In genomic region chr5:122263933-122264905, GRCm38 (mm10) we compare ENCODE assay signal across 8 mouse cellular contexts. TPM values are rescaled to one million over a fixed set of nuclear protein-coding genes. Genes with fewer than 3 reads are reported as not detected.
A peak's percentile ranks its signal among the peaks of the same experiment; 100 is the strongest.
DNase-seq lines count a peak whose midpoint lies in the region; ATAC-seq and TF ChIP-seq lines count a peak whose summit lies in the region.

TSS of gene Tctn1 (minus strand) at chr5:122264460.

- peaks cover 13% of the 10 kb centered on the region; the same call in 1 of the 2 replicates for H3K36me3 ChIP-seq in kidney, embryonic 14.5 days (ENCODE audit: control insufficient read depth, insufficient read depth, low read length)

- H3K4me1 ChIP-seq in bone marrow macrophage, adult 2 months (ENCODE audit: control insufficient read depth, insufficient read depth, low read length): peaks cover 8% of the 10 kb centered on the region
- H3K4me1 ChIP-seq in embryonic fibroblast, embryonic 13.5 days (ENCODE audit: control insufficient read depth, insufficient read depth, low read length): peaks cover 4% of the 10 kb centered on the region; the same call in 1 of the 2 replicates
- H3K4me1 ChIP-seq in kidney, embryonic 14.5 days (ENCODE audit: control insufficient read depth, insufficient read depth, low read length): peaks cover 7% of the 10 kb centered on the region; the same call in 1 of the 2 replicates

- H3K27ac ChIP-seq in bone marrow macrophage, adult 2 months (ENCODE audit: insufficient read depth, low read depth, low read length): peak within 1 kb of the TSS; percentile 30; the same call in 1 of the 2 replicates
- no peak within 1 kb of the TSS for H3K27ac ChIP-seq in embryonic fibroblast, embryonic 13.5 days (ENCODE audit: insufficient read depth, low read length)
- peak within 1 kb of the TSS; percentile 80 for H3K27ac ChIP-seq in kidney, embryonic 14.5 days (ENCODE audit: low read depth, low read length)

- peak; percentile 98 for ATAC-seq in kidney, embryonic 14.5 days (ENCODE audit: low FRiP score, low TSS enrichment)
- peak; percentile 90 for ATAC-seq in monocyte, adult 5-6 weeks (replicated peaks; ENCODE audit: insufficient number of reproducible peaks, low FRiP score, low TSS enrichment, poor library complexity, severe bottlenecking)

- TF ChIP-seq POLR2A in bone marrow macrophage, adult 2 months (IDR thresholded peaks at IDR 0.05; ENCODE audit: borderline replicate concordance, low read depth, low read length): no peak
- peak; percentile 46 for TF ChIP-seq POLR2A in embryonic fibroblast, embryonic 13.5 days (IDR thresholded peaks at IDR 0.05; ENCODE audit: low read depth, low read length)

- H3K4me2 ChIP-seq in kidney, embryonic 14.5 days (replicated peaks; ENCODE audit: low read depth, low read length): peak within 1 kb of the TSS; percentile 58

- peak within 1 kb of the TSS; percentile 98 for H3K4me3 ChIP-seq in bone marrow macrophage, adult 2 months (ENCODE audit: insufficient read depth, low read length)
- H3K4me3 ChIP-seq in embryonic fibroblast, embryonic 13.5 days (ENCODE audit: insufficient read depth, low read length): peak within 1 kb of the TSS; percentile 92
- peak within 1 kb of the TSS; percentile 82 for H3K4me3 ChIP-seq in kidney, embryonic 14.5 days (ENCODE audit: low read length)

- no peak for TF ChIP-seq CTCF in bone marrow macrophage, adult 2 months (IDR thresholded peaks at IDR 0.05; ENCODE audit: low read depth, low read length)
- TF ChIP-seq CTCF in embryonic fibroblast, embryonic 13.5 days (IDR thresholded peaks at IDR 0.05; ENCODE audit: borderline replicate concordance, insufficient read depth, low read length): no peak

- DNase-seq in A20 (ENCODE audit: low read depth, low spot score) (peak; percentile 97), liver (peak; percentile 98)
- DNase-seq in heart, adult 9 months (ENCODE audit: low spot score in 2 of 2): peak; percentile 84 to 87
- DNase-seq in spleen, postnatal 4 days (ENCODE audit: low spot score in 2 of 2): peak; percentile 92 to 97

- peak within 1 kb of the TSS; percentile 77 for H3K9ac ChIP-seq in kidney, embryonic 14.5 days (ENCODE audit: low read depth, low read length)

- no peaks in the 10 kb centered on the region for H3K9me3 ChIP-seq in kidney, embryonic 14.5 days (ENCODE audit: control insufficient read depth, low read length)

- 1% methylated on average over 49 of the region's 49 CpGs for WGBS in kidney, embryonic 14.5 days

- no peaks in the 10 kb centered on the region for H3K27me3 ChIP-seq in kidney, embryonic 14.5 days (ENCODE audit: control insufficient read depth, insufficient read depth, low read length)

RNA-seq across cellular contexts. Expression of gene Tctn1, which starts in this region (rescaled TPM):
- 13.7 and 15.6 TPM in 2 replicates for polyA plus RNA-seq in bone marrow macrophage, adult 2 months (2012; ENCODE audit: insufficient read depth, insufficient read length, missing spikeins)
- polyA plus RNA-seq in embryonic fibroblast, embryonic 13.5 days (2011; ENCODE audit: insufficient read length, low read depth, missing spikeins): 12.2 and 13.4 TPM in 2 replicates
- 6.5 and 9.8 TPM in 2 replicates for polyA plus RNA-seq in kidney, embryonic 14.5 days (2014; fragmentation: Nextera tagmentation; extraction: Ambion mirVana)
- 1.1 to 4.4 TPM (median 2.0 TPM) in 3 replicates for total RNA-seq in monocyte, adult 5-6 weeks (2017)
